Mouse (Mus musculus) testis, postnatal 14 days (tissue): ENCODE measurements around the gene Tubal3.

Experiments
- DNase-seq: peaks from one replicate; pipeline ENCODE4 v3.0.0; 2021; ENCODE audit warnings: low spot score

Gene Tubal3

DNA sequence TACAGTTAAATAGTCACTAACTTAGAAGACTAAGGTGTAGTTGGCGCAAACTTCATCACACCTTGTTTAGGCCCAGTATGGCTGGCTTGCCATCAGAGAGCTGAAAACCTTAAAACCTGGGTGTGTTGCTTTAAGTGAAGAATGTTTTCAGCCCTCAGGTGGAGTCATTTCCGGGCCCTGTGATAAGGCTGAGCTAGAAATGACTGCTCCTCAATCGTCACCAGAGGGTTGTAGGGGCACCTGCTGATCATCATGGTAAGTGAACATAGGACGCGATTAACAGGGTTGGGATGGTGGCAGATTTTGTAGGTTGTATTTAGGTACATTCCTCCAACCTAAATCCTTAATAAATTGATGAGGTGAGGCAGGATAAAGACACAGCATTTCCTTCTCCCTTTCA lies 6.4 kb downstream of the Tubal3 start:
- no peak for DNase-seq

DNA sequence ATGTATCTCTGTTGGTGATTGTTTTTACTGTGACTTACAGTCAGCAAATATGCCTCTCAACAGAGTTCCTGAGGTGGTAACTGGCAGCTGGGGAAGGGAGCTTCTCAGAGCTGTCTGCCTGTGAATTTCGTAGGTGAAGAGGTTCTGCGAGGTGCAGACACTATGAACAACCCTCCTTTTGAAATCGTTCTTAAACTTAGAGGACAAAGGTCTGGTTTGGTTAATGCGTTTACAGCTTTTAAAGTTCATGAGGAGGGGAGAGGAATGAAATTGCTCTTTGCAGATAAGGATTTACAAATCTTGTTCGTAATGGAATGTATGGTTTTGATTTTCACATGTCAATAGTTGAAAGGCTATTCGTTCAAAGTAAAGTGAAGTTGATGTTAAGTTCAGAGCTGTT lies 7.6 kb downstream of the Tubal3 start:
- DNase-seq: no peak

DNA sequence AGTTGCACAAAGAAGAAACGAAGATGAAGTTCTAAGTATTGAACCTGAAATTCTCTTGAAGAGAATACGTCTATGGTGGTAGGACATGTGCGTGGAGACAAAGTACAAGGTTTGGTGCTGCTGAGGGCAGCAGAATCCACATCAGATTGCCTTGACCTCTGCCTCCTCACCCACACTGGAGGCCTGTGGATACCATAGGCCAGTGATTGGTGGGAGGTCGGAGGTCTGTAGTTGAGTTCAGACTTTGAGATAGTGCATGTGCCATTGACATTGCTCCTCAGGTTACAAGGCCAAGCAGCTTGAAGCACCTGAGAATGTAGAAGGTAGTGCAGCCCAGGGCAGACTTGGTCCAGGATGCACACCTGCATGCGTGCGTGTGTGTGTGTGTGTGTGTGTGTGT lies 8.0 kb downstream of the Tubal3 start:
- DNase-seq: no peak

DNA sequence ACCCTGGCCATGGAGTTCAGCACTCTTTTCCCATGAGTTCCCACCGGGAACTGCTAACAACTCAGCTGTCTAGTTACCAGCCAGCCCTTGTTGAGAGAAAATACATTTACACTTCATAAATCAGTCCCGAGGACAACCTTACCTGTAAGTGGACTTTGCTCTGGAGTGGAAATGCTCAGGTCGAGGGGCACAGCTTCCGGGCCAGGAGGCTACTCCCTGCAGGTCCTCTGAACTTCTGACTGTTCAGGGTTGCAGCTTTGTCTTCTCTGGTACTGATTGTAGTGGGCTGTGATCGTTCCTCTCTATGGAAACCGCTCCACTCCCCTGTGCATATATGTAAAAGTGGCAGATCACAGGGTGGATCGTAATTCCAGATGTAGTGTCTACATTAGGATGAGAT lies 26.6 kb downstream of the Tubal3 start:
- DNase-seq: no peak

DNA sequence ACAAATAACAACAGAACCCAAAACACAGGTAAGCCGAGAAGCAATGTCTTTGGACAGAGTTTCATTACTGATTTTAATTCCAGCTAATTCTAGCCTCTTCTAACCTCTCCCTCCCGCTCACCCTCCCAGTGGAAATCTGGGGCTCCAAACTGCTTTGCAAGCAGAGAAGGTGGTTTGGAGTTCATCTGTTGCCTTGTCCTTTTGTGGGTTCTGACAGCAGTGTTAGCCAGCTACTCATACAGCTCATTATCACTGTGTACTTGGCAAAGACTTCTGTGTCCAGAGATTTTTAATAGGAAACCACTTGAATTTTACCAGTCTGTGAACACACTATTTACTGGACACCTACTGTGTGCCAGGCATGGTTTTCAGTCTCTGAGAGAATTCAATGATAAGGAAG lies 27.2 kb downstream of the Tubal3 start, which contains the start of gene Ucn3:
Gene Ucn3, minus strand, starts transcription at position 101 of the 400 bp plus-strand sequence.
- no peak for DNase-seq

DNA sequence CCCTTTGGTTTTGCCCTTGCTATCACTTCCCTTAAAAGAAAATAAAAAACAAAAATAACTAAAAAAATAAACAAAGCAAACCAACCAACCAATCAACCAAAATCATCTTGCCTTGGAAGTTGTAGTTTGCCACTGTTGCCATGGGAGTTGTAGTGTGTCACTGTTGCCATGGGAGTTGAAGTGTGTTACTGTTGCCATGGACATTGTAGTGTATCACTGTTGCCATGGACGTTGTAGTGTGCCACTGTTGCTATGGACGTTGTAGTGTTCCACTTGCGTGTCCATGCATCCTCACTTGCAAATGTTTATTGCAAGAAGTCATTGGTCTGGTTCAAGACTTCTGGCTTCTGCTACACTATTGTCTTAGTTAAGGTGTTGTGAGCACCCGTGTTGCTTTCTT lies 29.2 kb downstream of the Tubal3 start:
- no peak for DNase-seq

DNA sequence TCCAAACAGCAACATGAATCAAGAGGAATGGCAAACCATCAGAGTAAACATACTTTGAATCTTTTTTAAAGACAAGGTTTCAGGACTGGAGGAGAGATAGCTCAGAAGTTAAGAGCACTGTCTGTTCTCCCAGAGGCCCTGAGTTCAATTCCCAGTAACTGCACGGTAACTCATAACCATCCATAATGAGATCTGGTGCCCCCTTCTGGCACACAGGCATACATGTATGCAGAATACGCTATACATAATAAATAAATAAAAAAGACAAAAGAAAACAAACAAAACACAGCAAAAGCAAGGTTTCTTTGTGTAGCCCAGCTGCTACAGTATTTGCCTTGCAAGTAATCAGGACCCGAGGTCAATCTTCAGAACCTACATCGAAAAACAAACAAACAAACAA lies 31.4 kb downstream of the Tubal3 start:
- no peak for DNase-seq

DNA sequence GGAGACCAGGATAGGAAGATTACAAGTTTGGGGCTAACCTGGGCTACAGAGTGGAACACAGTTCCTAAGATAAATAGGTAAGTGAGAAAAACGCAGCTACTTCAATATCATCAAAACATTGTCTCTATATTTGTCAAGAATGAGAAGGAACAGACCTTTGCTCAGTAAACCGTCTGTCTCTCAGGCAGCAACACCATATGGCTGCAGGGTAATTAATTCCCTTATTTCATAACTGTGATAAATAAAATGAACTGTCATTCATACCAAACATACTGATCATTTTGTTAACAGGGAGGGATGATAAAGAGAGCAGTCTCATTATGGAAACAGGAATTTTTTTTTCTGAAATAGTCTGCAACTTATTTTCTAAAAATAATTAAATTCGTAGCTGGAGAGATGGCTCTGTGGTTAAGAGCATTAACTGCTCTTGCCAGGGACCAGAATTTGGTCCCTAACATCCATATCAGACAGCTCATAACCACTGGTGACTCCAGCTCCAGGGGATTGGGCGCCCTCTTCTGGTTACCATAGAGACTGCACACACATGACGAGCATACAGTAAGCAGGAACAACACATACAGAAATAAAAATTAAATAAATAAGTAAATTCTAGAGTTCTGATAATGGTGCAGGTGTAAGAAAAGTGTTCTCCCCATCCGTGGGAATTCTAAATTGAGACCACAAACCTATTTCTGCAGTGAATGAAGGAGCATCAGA lies 33.3 kb downstream of the Tubal3 start:
- no peak for DNase-seq

DNA sequence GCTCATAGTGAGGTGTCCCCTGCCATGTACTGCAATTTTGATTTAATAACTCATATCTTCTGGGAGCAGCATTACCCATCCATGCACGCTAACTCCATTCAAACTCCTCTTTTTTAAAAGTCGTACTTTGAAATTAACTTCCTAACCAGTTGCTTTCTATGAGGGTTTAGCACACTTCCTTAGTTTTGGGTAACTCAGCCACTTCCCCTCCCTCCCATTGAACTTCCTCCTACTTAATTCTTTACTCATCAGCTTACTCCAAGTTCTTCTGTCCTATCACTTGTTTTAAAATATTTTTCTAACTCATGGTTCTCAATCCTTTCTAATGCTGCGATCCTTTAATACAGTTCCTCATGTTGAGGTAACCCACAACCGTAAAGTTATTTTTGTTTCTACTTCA lies 50.8 kb downstream of the Tubal3 start:
- no peak for DNase-seq
